Mouse (Mus musculus): ENCODE results near the gene Bcl11b. TPM values are rescaled to one million over a fixed set of nuclear protein-coding genes. Genes with fewer than 3 reads are reported as not detected.

The Bcl11b gene
- total RNA-seq, 2 experiments from 2014 or later: 1.1 to 1.6 TPM

- no peak for DNase-seq (ENCODE audit: low spot score)
- intact Hi-C loops (cut with DNase I): no loop called here
Observed at GRCm38 (mm10) chr12:107920716-107921115, 82.7 kb downstream of the Bcl11b start.

DNA sequence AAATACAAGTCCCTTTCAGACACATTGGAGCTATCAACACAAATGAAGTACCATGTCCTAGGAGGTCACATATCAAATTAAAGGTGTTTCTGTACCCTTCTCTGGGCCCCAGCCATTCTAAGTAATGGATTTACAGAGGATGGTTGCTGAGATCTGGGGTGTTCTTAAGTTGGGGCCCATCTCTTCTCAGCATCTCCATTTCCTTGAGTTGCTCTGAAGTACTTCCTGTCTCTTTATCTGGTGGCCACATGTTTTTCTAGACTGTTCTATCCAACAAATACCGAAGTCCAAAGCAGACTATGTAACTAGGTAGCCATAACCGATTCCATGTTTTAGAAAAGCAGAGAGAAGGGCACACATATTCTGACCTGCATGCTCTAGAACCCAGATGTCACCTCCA, 83.3 kb downstream of the Bcl11b start:
- intact Hi-C loops (cut with DNase I): no loop called here
- DNase-seq (ENCODE audit: low spot score): no peak

- intact Hi-C loops (cut with DNase I): no loop called here
- DNase-seq (ENCODE audit: low spot score): no peak
Observed at GRCm38 (mm10) chr12:107918779-107919178, 84.6 kb downstream of the Bcl11b start.

DNA sequence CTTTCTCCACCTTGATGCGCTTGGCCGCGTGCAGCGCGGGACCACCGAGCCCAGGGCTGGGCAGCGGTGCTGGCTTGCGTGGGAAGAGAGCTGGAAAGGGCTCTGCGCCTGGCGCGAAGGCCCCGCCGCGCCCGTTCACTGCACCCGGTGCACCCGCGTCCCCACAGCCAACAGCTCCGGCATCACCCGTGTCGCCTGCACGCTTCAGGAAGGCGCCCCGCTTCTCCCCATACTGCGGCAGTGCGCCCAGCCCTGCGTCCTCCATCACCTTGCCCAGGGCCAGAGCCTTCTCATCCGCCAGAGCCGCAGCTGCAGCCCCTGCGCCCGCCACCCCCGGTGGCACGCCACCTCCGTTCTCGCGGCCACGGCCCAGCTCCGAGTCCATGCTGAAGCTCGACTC, 87.4 kb downstream of the Bcl11b start:
- intact Hi-C loops (cut with DNase I): no loop called here
- no peak for DNase-seq (ENCODE audit: low spot score)

- no peak for DNase-seq (ENCODE audit: low spot score)
- intact Hi-C loops (cut with DNase I): no loop called here
Observed at GRCm38 (mm10) chr12:107915396-107915795, 88.0 kb downstream of the Bcl11b start.

DNA sequence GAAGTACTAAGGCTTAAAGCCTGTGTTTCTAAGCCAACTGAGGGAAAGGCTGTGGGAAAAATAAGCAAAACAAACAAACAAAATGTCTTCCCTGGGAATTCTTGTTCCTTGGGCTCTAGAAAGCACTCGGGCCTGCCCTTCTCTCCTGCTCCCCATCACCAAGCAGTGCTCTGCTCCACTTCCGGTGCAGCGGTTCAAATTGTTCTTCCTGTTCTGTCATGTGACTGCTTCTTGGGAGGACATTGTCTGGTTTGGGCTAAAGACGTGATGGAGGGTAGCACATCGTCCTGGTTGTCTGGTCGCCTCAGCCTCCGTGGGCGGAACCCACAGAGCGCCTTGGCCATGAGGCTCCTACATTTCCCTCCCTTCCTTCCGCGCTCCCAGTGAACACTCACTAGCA, 94.6 kb downstream of the Bcl11b start:
- no peak for DNase-seq (ENCODE audit: low spot score)
- intact Hi-C loops (cut with DNase I): no loop called here

DNA sequence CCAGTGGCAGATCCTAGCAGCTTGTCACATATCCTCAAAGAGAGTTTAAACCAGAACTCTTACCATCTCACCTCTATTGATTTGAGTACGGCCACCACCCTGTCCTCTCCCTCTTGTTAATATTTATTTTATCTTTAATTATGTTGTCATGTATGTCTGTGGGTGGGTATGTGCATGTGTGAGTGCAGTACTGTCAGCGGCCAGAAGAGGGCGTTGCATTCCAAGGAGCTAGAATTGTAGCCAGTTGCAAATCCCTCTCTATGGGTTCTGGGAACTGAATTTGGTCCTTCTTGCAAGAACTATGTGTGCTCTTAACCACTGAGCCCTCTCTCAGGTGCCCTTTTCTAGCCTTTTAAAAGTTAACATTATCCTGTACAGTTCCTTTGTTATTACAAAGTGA, 98.1 kb downstream of the Bcl11b start:
- no peak for DNase-seq (ENCODE audit: low spot score)
- intact Hi-C loops (cut with DNase I): no loop called here

DNA sequence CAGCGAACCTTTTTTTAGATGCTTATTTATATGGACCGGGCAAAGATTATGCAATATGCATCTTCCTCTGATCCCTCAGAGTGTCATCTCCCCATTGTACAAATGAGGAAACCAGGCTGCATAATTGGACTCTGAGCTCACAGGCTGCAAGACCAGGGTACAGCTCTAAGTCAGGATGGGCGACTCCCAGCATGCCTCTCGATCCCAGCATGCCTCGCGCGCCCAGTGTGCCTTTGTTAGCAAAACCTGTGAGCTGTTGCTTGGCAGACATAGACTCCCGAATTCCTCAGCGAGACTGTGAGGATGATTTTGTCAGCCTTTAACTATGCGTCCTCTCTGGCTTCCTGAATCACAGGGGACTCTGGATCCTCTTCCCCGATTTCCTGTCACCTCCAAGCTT, 98.9 kb downstream of the Bcl11b start:
- intact Hi-C loops (cut with DNase I): no loop called here

DNA sequence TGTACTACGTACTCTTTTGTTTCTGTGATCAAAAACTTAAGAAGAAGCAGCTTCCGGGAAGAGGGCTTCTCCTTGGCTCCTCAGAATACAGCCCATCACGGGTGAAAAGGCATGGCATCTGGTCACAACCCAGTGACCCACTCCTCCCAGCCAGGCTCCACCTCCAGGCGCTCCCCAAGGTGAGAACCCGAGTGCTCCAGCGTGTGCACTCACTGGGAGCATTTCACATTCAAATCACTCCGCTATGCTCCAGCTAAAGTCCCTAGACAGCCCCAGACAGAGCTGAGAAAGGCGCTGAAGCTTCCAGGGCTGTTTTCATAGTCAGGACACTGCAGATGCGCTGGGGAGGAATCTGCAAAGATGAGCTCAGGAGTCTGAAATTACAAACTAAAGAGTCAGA, 99.5 kb downstream of the Bcl11b start:
- DNase-seq (ENCODE audit: low spot score): no peak
- intact Hi-C loops (cut with DNase I): no loop called here

More for the DNA sequence above, 98.9 kb downstream of the Bcl11b start:
- no peak for DNase-seq (ENCODE audit: low spot score)

GRCm38 (mm10) chr12:107891449-107891848, 112.0 kb downstream of the Bcl11b start:
- no peak for DNase-seq (ENCODE audit: low spot score)

GRCm38 (mm10) chr12:107890326-107890725, 113.1 kb downstream of the Bcl11b start:
- intact Hi-C loops (cut with DNase I): no loop called here
- no peak for DNase-seq (ENCODE audit: low spot score)

More at GRCm38 (mm10) chr12:107891449-107891848, 112.0 kb downstream of the Bcl11b start:
- intact Hi-C loops (cut with DNase I): no loop called here

DNA sequence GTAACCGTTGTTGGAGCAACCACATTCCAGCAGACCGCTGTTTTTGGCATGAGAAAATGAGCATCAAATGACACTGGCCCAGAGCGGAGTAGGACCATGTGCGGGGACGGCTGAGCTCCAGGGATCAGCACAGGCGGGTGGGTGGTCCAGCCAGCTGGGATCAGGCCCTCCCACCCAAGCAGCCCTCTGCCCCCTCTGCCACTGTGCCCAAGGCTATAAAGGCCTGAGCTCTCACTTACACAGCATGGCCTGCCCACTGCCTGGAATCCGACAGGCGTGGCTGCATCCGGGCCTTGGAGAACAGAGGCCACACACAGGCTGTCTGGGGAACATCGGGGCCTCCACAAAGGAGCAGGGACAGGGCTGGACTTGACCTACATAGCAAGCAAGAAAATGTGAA, 113.6 kb downstream of the Bcl11b start:
- intact Hi-C loops (cut with DNase I): no loop called here
- no peak for DNase-seq (ENCODE audit: low spot score)

DNA sequence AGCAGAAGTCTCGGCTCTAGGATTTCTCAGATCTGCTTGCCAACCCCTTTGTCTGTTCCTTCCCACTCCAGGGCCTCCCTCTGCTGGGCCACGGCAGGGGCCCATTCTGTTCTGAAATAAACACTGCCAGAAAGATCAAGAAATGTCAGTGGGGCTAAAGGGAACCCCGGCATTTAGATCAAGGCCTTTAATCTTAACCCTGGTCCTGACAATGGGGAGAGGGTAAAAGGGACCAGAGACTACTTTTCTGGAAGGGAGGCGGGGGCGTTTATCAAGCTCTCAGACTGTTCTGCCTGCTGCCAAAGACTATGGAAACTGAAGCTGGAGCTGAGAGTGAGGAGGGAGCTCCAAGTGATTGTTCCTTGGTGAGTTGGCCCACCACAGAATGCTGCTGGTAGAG, 114.8 kb downstream of the Bcl11b start:
- intact Hi-C loops (cut with DNase I): no loop called here
- no peak for DNase-seq (ENCODE audit: low spot score)

DNA sequence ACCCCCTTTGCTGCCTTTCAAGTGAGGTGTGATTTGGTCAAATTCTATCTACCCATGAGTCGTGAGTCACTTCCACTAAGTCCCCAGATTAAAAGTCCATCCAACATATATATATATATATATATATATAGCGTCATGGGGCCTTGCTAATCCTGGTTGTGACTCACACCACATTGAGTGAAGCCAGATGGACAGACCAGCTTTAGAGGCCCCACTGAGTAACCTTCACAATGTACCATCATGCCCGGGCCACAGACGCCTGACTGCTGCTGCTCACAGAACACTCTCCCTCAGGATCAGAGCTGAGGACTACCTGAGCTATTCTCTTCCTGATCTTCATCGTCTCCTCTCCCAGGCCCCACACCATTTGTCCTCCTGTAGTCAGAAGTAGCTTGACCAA, 115.4 kb downstream of the Bcl11b start:
- intact Hi-C loops (cut with DNase I): no loop called here
- DNase-seq (ENCODE audit: low spot score): no peak

DNA sequence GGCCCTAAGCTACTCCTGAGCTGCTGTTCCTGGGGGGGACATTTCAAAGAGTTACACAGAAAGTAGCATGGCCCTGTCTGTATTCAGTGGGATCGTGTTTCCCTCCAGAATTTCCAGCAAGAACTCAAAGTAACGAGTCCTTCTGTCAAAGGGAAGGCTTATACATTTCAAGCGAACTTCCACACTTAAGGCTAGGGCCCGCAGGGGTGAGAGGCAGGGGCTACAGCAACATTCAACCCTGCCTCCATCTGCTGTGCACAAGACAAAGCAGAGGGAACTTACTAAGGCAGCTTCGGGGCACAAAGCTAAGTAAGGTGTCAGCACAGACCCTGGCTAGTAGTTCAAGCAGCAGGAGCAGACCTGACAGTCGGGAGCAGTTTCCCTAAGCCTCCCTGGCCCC, 115.8 kb downstream of the Bcl11b start:
- DNase-seq (ENCODE audit: low spot score): no peak
- intact Hi-C loops (cut with DNase I): no loop called here

DNA sequence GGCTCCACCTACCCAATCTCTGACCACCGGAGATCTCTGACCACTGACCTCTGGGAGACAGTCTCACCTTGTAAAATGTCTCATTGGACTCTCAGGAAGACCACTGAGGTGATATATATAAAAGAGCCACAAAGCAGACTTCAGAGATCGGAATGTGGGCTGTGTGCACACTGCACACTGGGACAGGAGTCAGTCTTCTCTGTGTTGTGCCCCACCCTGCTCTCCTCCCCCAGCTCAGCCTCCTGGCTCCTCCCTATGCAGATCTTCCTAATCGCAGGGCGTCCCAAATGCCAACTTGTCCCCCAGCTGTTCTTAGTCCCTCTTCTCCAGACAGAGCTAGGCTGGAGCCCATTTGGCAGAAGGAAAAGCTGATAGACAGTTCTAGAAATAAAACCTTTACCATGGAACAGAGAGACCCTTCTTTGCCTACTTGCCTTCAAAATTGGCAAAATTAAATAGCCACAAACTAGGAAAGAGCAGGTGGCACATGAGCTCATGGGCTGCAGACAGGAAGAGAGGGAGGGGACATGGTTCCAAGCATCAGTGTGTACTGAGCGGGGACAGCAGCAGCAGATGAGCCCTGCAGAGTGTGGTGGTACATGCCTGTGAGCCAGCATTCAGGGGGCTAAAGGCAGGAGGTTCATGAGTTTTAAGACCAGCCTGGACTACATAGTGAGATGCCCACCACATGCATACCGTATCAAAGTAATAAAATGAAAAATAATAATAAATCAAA, 118.9 kb downstream of the Bcl11b start:
- DNase-seq (ENCODE audit: low spot score): no peak
- intact Hi-C loops (cut with DNase I): no loop called here

DNA sequence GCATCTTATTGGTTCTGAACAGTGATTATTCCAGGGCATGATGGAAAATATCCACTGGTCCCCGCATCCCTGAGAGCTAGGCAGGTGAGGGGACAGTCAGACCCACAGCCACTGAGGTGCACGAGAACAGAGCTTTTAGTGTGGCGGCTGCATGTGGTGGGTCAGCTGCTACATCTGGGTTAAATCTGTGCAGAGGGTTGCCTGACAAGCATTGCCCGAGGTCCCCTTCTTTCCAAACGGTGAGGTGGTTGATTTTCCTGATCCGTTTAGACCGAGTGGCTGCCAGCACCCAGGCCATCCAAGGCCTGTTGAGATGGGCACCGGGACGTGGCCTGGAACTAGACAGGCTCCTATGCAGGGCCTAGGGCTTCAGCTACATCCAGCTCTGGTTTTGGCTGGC, 121.7 kb downstream of the Bcl11b start:
- intact Hi-C loops (cut with DNase I): no loop called here
- DNase-seq (ENCODE audit: low spot score): no peak

DNA sequence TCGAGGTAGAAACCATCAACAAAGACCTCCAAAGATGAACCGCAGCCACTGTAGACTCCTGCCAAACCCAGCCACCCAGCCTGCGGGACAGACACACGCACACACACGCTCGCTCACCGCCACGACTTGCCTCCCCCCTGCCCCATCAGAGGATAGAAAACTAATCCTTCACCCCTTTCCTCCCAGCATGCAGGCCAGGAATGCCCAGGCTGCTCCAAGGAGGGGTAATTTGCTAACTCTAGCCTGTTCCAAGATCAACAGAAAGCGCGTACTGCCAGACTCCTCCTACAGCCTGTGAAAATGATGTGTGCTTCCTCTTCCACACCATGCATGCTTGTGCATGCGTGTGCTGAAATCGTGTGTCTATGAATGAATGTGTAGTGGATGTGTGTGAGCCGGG, 122.7 kb downstream of the Bcl11b start:
- DNase-seq (ENCODE audit: low spot score): no peak
- intact Hi-C loops (cut with DNase I): no loop called here

GRCm38 (mm10) chr12:107879114-107879777, 124.2 kb downstream of the Bcl11b start:
- no peak for DNase-seq (ENCODE audit: low spot score)
- intact Hi-C loops (cut with DNase I): no loop called here

- intact Hi-C loops (cut with DNase I): no loop called here
- no peak for DNase-seq (ENCODE audit: low spot score)
Observed at GRCm38 (mm10) chr12:107876237-107876636, 127.2 kb downstream of the Bcl11b start.

- DNase-seq (ENCODE audit: low spot score): no peak
- intact Hi-C loops (cut with DNase I): no loop called here
Observed at GRCm38 (mm10) chr12:107874467-107875142, 128.8 kb downstream of the Bcl11b start.
